Mouse (Mus musculus): ENCODE data around the gene Sprr2d.

The Sprr2d gene

DNA sequence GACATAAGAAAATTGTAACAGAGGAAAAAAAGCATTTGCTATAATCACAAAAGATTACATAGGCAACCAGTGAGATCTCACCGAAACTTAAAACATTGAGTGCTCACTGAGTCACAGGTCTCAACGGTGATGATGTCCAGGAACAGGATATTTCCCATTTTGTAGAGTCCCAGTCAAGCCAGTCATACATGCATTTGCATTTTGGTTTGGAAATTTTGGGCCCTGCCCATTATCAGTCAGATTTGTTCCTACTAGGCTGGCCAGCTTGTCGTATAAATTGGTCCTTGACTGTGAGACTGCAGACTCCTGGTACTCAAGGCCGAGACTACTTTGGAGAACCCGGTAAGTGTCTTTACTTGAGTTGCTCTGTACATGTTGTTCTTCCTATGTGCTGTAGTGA is at the start of gene Sprr2d:
Sprr2d (plus strand) TSS at position 301 of the 400 bp plus-strand sequence.
- DNase-seq (ENCODE audit: low read depth): no peak

DNA sequence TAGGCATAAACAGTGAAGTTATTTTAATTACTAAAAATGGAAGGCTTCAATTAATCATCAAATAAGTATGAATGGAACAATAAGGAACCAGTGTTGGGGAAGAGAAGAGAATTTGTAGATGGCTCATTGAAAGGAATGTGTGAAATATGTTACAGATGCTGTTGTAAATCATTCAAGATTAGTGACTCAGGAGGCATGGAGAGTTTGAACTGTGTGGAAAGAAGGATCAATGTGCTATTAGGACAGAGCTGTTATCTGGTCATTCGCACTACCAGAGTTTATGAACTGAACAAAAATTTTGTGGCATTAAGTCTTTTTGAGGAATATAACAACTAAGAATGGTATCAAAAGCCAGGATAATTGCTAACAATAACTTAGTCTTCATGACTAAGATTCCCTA is 31.5 kb upstream of the Sprr2d start:
- DNase-seq (ENCODE audit: low read depth): no peak

DNA sequence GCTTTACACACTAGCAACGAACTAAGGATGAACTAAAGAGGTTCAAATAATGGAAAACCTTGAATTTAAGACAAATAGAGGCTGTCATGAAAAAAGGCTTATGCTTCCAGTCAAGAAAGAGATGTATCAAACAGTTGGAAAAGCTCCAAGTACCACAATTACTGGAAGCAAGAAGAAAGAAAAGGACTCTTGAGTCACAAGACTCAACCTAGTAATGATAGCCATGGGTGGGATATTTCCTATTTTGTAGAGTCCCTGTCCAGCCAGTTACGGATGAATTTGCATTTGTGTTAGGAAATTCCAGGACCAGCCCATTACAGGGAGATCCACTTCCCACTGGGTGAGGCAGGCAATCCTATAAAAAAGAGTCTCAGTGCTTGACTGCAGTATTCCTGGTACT is 22.6 kb upstream of the Sprr2d start, which contains the start of gene Sprr2b:
Sprr2b (plus strand) TSS at position 301 of the 400 bp plus-strand sequence.
- no peak for DNase-seq (ENCODE audit: low read depth)

DNA sequence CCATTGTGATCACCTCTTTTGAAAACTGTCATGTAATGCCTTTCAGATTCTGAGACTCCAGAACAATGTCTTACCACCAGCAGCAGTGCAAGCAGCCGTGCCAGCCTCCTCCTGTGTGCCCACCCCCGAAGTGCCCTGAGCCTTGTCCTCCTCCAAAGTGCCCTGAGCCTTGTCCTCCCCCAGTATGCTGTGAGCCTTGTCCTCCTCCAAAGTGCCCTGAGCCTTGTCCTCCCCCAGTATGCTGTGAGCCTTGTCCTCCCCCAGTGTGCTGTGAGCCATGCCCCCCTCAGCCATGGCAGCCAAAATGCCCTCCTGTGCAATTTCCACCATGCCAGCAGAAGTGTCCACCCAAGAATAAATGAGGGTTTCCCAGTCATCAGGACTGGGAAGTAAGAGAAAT is 21.6 kb upstream of the Sprr2d start:
- DNase-seq (ENCODE audit: low read depth): no peak

DNA sequence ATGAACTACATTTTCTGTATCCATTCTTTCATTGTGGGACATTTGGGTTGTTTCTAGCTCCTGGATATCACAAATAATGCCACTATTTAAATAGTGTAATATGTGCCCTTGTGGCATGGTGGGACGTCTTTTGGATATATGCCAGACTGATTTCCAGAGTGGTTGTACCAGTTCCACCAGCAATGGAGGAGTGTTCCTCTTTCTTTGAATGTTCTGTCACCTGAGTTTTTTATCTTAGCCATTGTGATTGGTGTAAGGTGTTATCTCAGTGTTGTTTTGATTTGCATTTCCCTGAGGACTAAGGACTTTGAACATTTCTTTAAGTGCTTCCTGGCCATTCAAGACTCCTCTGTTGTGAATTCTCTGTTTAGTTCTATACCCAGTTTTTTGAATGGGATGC is 2.7 kb upstream of the Sprr2d start:
- DNase-seq (ENCODE audit: low read depth): no peak

DNA sequence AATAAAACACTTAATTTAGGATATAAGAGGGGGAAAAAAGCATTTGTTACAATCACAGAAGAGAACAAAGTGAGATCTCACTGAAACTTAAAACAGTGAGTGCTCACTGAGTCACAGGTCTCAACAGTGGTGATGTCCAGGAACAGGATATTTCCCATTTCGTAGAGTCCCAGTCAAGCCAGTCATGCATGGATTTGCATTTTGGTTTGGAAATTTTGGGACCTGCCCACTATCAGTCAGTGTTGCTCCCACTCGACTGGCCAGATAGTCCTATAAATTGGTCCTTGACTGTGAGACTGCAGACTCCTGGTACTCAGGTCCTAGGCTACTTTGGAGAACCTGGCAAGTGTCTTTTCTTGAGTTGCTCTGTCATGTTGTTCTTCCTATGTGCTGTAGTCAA is 12.9 kb downstream of the Sprr2d start, which contains the start of gene Sprr2e:
Sprr2e (plus strand) TSS at position 301 of the 400 bp plus-strand sequence.
- DNase-seq (ENCODE audit: low read depth): no peak

DNA sequence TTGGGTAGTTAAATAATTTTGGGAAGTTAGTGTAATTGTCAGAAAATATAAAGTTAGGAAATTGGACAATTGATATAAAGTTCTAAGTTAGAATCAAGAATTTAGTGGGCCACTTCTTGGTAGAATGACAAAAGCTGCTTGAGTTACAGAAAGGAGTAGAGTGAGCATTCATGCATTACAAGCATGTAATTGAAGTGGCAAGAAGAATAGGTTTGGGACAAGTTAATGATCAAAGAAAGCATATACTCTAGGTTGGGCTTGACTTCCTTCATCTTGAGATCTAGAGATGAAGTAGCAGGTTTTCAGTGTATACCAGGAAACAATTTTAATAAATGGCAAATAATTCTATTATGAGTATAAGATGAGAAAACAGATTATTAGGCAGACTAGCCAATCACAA is 22.7 kb downstream of the Sprr2d start:
- no peak for DNase-seq (ENCODE audit: low read depth)

DNA sequence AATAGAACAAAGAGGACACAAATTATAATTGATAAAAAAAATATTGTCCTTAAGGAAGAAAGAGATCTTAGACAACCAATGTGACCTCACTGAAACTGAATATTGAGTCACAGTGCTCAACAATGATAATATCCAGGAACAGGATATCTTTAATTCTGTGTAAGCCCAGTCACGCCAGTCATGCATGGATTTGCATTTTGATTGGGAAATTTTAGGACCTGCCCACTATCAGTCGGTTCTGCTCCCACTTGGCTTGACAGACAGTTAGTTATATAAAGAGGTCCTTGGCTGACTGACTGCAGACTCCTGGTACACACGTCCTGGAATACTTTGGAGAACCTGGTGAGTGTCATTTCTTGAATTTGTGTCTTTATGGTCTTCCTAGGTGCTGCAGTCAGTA is 25.9 kb downstream of the Sprr2d start, which contains the start of gene Sprr2f:
Sprr2f (plus strand) TSS at position 301 of the 400 bp plus-strand sequence.
- no peak for DNase-seq (ENCODE audit: low read depth)

DNA sequence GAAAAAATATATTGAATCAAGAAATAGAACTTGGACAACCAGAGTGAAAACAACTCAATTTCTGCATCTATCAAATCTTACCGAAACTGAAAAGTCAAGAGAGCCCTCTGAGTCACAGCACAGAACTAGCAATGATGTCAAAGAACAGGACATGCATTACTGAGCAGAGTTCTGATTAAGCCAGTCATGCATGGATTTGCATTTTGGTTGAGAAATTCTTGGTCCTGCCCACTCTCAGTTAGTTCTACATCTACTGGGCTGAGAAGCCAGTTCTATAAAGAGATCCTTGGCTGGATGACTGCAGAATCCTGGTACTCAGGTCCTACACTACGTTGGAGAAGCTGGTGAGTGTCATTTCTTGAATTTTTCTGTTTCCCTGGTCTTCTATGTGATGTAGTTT is 34.7 kb downstream of the Sprr2d start:
- no peak for DNase-seq (ENCODE audit: low read depth)

DNA sequence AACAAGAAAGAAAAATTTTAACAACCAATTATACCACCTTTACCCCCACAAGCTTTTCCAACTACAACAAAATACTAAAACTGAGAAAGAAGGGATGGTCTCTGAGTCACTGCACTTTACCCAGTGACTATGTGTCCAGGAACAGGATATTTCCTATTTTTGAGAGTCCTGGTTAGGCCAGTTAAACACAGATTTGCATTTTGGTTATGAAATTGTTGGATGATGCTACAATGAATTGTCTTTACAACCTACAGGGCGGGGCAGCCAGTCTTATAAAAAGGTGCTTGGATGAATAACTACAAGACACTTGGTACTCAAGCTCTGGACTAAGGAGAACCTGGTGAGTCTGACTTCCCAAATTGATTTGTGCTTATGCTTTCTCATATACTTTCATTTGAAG is 46.4 kb downstream of the Sprr2d start, which contains the start of gene Sprr2h:
Sprr2h (plus strand) TSS at position 301 of the 400 bp plus-strand sequence.
- no peak for DNase-seq (ENCODE audit: low read depth)

Measured in naive thymus-derived CD4-positive, alpha-beta T cell, adult 2 months (primary cell).